Mouse (Mus musculus) cerebellum, adult 2 months (tissue): ENCODE measurements around the gene Slc26a10.

Experiments used
- CTCF ChIP-seq: fragments of 200-500 bp; IDR thresholded peaks from 2 replicates; pipeline ENCODE4 v1.5.1; 2011; ENCODE audit warnings: low read depth, mild to moderate bottlenecking, control low read depth, low read length, moderate library complexity, borderline replicate concordance; ENCODE audit not compliant: insufficient read depth
- POLR2A ChIP-seq: fragments of 200-500 bp; IDR thresholded peaks from 2 replicates; pipeline ENCODE4 v1.6.1; 2011; ENCODE audit warnings: low read length, control low read depth, borderline replicate concordance; ENCODE audit not compliant: insufficient read depth

GRCm38 (mm10) chr10:127227163-127227562, 46.7 kb upstream of the Slc26a10 start:
- TF ChIP-seq POLR2A (no peak), CTCF (no peak)
